Mouse (Mus musculus) CH12.LX (cell line): ENCODE results near the gene Hist1h4d. TPM values are rescaled to one million over a fixed set of nuclear protein-coding genes. Genes with fewer than 3 reads are reported as not detected.
"Not testable (repeated sequence)": the region's sequence is repeated elsewhere in the genome, so short reads cannot be mapped to it uniquely, and the experiment has no call there.

ENCODE experiments used
- DNase-seq: peaks from one replicate; pipeline ENCODE4 v3.0.0-alpha.2; 2013; ENCODE audit errors: extremely low read depth
- H3K27ac ChIP-seq: 2 replicates; pipeline ENCODE4 v1.5.1; 2012; ENCODE audit warnings: low read depth, mild to moderate bottlenecking, control low read depth, moderate library complexity; ENCODE audit not compliant: insufficient read depth
- H3K27me3 ChIP-seq: replicated peaks from 2 replicates; pipeline ENCODE3; 2012; ENCODE audit warnings: inconsistent platforms
- H3K36me3 ChIP-seq, 2 experiments: replicated peaks in 1 of 2; 2 replicates each; pipeline versions ENCODE3 to v1.6.1; 2012; ENCODE audit warnings: inconsistent platforms in 1 of 2, low read length in 1 of 2, mild to moderate bottlenecking in 1 of 2, mixed read lengths in 1 of 2, moderate library complexity in 1 of 2; ENCODE audit not compliant: control insufficient read depth in 1 of 2, insufficient read depth in 1 of 2
- H3K4me1 ChIP-seq, 2 experiments: 2 replicates each; pipeline ENCODE4 v1.6.1; 2012; ENCODE audit warnings: inconsistent platforms in 1 of 2, moderate library complexity in 1 of 2; ENCODE audit not compliant: insufficient read depth in 2 of 2, control insufficient read depth in 1 of 2
- H3K4me2 ChIP-seq: 2 replicates; pipeline ENCODE4 v1.6.1; 2012; ENCODE audit warnings: low read depth, mild to moderate bottlenecking, control low read depth; ENCODE audit not compliant: poor library complexity, insufficient read depth, severe bottlenecking
- H3K4me3 ChIP-seq, 3 experiments: fragments of 150-350 bp in 1 of 3; sonication (generic) in 1 of 3; replicated peaks in 1 of 3; 2 replicates each; pipeline versions ENCODE3 to v1.5.1; 2011 to 2012; ENCODE audit warnings: low read depth in 2 of 3, low read length in 2 of 3, mild to moderate bottlenecking in 2 of 3, moderate library complexity in 2 of 3, control low read depth in 1 of 3, improper control_type of control experiment in 1 of 3, inconsistent platforms in 1 of 3, mixed read lengths in 1 of 3; ENCODE audit not compliant: poor library complexity in 1 of 3
- H3K79me2 ChIP-seq: replicated peaks from 2 replicates; pipeline ENCODE4 v1.6.1; 2012; ENCODE audit warnings: mild to moderate bottlenecking, moderate library complexity; ENCODE audit not compliant: control insufficient read depth, poor library complexity, insufficient read depth, severe bottlenecking; ENCODE audit errors: extremely low read depth
- H3K9ac ChIP-seq: 2 replicates; pipeline ENCODE4 v1.6.1; 2012; ENCODE audit warnings: low read depth, mild to moderate bottlenecking, control low read depth, moderate library complexity; ENCODE audit not compliant: insufficient read depth
- H3K9me3 ChIP-seq: replicated peaks from 2 replicates; pipeline ENCODE3; 2012; ENCODE audit warnings: low read length, inconsistent platforms, mixed read lengths
- CHD1 ChIP-seq: IDR thresholded peaks from 2 replicates; pipeline ENCODE4 v1.6.1; 2012; ENCODE audit warnings: low read depth, low read length, improper control_type of control experiment, inconsistent platforms
- CHD2 ChIP-seq: IDR thresholded peaks from 2 replicates; pipeline ENCODE4 v1.6.1; 2011; ENCODE audit warnings: low read length, improper control_type of control experiment
- E2F4 ChIP-seq: IDR thresholded peaks from 2 replicates; pipeline ENCODE4 v1.6.1; 2011; ENCODE audit warnings: low read depth, low read length, improper control_type of control experiment; ENCODE audit not compliant: insufficient replicate concordance
- HCFC1 ChIP-seq: IDR thresholded peaks from 2 replicates; pipeline ENCODE4 v1.6.1; 2012; ENCODE audit warnings: low read depth, mild to moderate bottlenecking, inconsistent platforms, low read length, improper control_type of control experiment
- MAZ ChIP-seq: IDR thresholded peaks from 2 replicates; pipeline ENCODE4 v1.6.1; 2012; ENCODE audit warnings: low read depth, mild to moderate bottlenecking, inconsistent platforms, low read length, improper control_type of control experiment, moderate library complexity
- POLR2A ChIP-seq: IDR thresholded peaks from 2 replicates; pipeline ENCODE4 v1.6.1; 2011; ENCODE audit warnings: low read depth, mild to moderate bottlenecking, improper control_type of control experiment, low read length
- POLR2AphosphoS2 ChIP-seq: IDR thresholded peaks from 2 replicates; pipeline ENCODE4 v1.6.1; 2011; ENCODE audit warnings: low read depth, low read length, improper control_type of control experiment
- RCOR1 ChIP-seq: conservative IDR thresholded peaks from 2 replicates; pipeline ENCODE4 v1.6.1; 2012; ENCODE audit warnings: low read depth, mild to moderate bottlenecking, inconsistent platforms, low read length, improper control_type of control experiment
- TBP ChIP-seq: conservative IDR thresholded peaks from 2 replicates; pipeline ENCODE4 v1.6.1; 2011; ENCODE audit warnings: low read depth, low read length, improper control_type of control experiment
- UBTF ChIP-seq: IDR thresholded peaks from 2 replicates; pipeline ENCODE4 v1.6.1; 2012; ENCODE audit warnings: low read depth, mild to moderate bottlenecking, inconsistent platforms, low read length, improper control_type of control experiment, moderate library complexity
- ZMIZ1 ChIP-seq: IDR thresholded peaks from 2 replicates; pipeline ENCODE4 v1.6.1; 2012; ENCODE audit warnings: low read depth, mild to moderate bottlenecking, inconsistent platforms, low read length, improper control_type of control experiment
- ZNF384 ChIP-seq: IDR thresholded peaks from 2 replicates; pipeline ENCODE4 v1.6.1; 2012; ENCODE audit warnings: low read depth, low read length, improper control_type of control experiment, inconsistent platforms
- dilution Hi-C: fragments of 300-500 bp; cut with MboI; formaldehyde crosslinking; loops from 2 replicates; pipeline ENCODE4 v1.14.3; 2020; ENCODE audit warnings: low sequenced_read_pairs; ENCODE audit not compliant: extremely low pct_unique_long_range_greater_than_20kb, extremely low pct_ligation_motif_present
- in situ Hi-C: fragments of 300-500 bp; cut with MboI; formaldehyde crosslinking; loops from 3 replicates; pipeline ENCODE4 v1.14.3; 2019; ENCODE audit warnings: low sequenced_read_pairs, low pct_ligation_motif_present, low pct_unique_long_range_greater_than_20kb, mixed read lengths
- polyA plus RNA-seq: library from polyadenylated mRNA; unstranded; fragments of >175 nt; gene quantifications from 2 replicates; pipeline ENCODE4 v1.2.1, GENCODE M21; 2012; ENCODE audit warnings: low read depth; ENCODE audit not compliant: insufficient read length
- total RNA-seq, 2 experiments: library from RNA; depleted of rRNA; stranded (reverse); fragments of 300-350 nt in 1 of 2; fragments of >200 nt in 1 of 2; gene quantifications; 2 replicates each; pipeline ENCODE4 v1.2.3; 2012 to 2014

Hist1h4d gene
- total and polyA plus RNA-seq, 3 experiments, result 6.7 to 1,831 (median 27.7) TPM

GRCm38 (mm10) chr13:23562699-23563462 lies 18.5 kb upstream of the Hist1h4d start (continued):
- no peak for TF ChIP-seq E2F4
- TF ChIP-seq RCOR1, result no peak
- TF ChIP-seq TBP, result peak; percentile 93
- no peak for TF ChIP-seq MAZ
- TF ChIP-seq UBTF, result no peak

DNA sequence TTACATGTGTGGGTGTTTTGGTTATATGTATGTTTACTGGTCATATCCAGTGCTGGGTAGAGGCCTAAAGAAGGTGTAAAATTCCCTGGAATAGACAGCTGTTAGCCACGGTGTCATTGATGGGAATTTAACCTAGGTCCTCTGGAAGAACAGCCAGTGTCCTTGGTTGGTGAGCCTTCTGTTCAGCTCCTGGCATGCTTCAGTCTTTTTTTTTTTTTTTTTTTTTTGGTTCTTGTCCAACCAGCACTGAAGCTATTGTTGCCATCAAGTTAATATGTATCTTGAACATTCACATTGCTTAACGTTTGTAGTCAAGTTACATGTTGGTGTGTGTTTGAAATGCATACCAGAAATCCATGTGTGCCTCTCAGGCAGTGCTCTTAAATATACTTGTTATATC lies 16.9 kb upstream of the Hist1h4d start:
- H3K4me2 ChIP-seq, result no peak overlapping the region
- in situ Hi-C loops (loop anchor here (25.0 kb wide), 1 partner anchor 1827 kb away; the partner anchor contains the start of gene Hist1h4j), dilution Hi-C loops (no loop called here)
- no peaks in the 10 kb centered on the region for H3K27me3 ChIP-seq
- no peaks in the 10 kb centered on the region for H3K9me3 ChIP-seq
- no peak overlapping the region for H3K27ac ChIP-seq
- H3K79me2 ChIP-seq, result no peaks in the 10 kb centered on the region
- TF ChIP-seq HCFC1 (no peak), ZNF384 (peak; percentile 59), CHD1 (no peak)
- 0 out of 2 replicates have a peak overlapping the region, but pooled peaks have one; percentile 6 for H3K9ac ChIP-seq
- peaks cover 3 to 22% of the 10 kb centered on the region in 2 experiments; a peak in 2 of 4 replicates for H3K4me1 ChIP-seq
- H3K36me3 ChIP-seq, result no peaks in the 10 kb centered on the region
- no peak for DNase-seq
- no peak overlapping the region for H3K4me3 ChIP-seq

DNA sequence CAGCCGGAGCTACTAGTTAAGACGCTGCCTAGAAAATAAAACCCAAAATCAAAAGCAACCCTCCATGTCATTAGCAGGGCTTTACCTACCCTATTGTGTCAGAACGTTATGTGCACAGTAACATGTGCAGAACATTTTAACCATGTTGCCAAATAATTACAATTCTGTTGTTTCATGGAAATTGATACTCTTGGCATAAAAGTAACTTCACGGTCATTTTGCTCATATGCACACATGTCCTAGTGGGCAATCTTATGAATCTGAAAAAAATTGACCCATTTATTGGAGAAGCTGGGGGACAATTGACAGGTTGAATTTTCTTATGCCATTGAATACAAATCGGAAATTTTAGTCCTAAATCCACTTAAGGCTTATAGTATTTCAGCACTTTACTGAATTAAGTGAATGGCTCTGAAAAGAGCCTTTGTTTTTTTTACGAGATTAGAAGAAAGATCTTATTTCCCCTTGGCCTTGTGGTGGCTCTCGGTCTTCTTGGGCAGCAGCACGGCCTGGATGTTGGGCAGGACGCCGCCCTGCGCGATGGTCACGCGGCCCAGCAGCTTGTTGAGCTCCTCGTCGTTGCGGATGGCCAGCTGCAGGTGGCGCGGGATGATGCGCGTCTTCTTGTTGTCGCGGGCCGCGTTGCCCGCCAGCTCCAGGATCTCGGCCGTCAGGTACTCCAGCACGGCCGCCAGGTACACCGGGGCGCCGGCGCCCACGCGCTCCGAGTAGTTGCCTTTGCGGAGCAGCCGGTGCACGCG lies 11.0 kb upstream of the Hist1h4d start:
- peak; percentile 54 for DNase-seq
- H3K79me2 ChIP-seq, H3K36me3 ChIP-seq, H3K9me3 ChIP-seq, H3K27me3 ChIP-seq, H3K4me1 ChIP-seq, dilution Hi-C loops: not testable (repeated sequence)
- H3K4me3 ChIP-seq, result peak overlapping the region in 1 of 3 experiments; percentile 49
- peak overlapping the region; percentile 82 for H3K4me2 ChIP-seq
- in situ Hi-C loops, result loop anchor here (25.0 kb wide), 1 partner anchor 1833 kb away; the partner anchor contains the start of gene Hist1h4j
- H3K27ac ChIP-seq, result peak overlapping the region; percentile 97
- H3K9ac ChIP-seq, result peak overlapping the region; percentile 76
- TF ChIP-seq RCOR1 (0 out of 2 replicates have a peak, but pooled peaks have one; percentile 36), CHD1 (peak; percentile 84; the same call in 1 of the 2 replicates), ZMIZ1 (peak; percentile 77), POLR2A (peak; percentile 72), POLR2AphosphoS2 (peak; percentile 98), CHD2 (0 out of 2 replicates have a peak, but pooled peaks have one; percentile 2)
- TF ChIP-seq, all 38 proteins: peak for 6; not testable (repeated sequence) for 32
